Mouse (Mus musculus): ENCODE data around the gene Ttf2.

The Ttf2 gene

GRCm38 (mm10) chr3:100911498-100912213 lies 57.8 kb downstream of the Ttf2 start:
- DNase-seq (ENCODE audit: low read depth, low spot score): no peak

GRCm38 (mm10) chr3:100911026-100911425 lies 58.4 kb downstream of the Ttf2 start:
- DNase-seq (ENCODE audit: low read depth, low spot score): no peak

GRCm38 (mm10) chr3:100910621-100911020 lies 58.8 kb downstream of the Ttf2 start:
- no peak for DNase-seq (ENCODE audit: low read depth, low spot score)

- DNase-seq (ENCODE audit: low read depth, low spot score): no peak
Measured at GRCm38 (mm10) chr3:100908594-100908993, 60.9 kb downstream of the Ttf2 start.

GRCm38 (mm10) chr3:100906916-100907315 lies 62.5 kb downstream of the Ttf2 start:
- no peak for DNase-seq (ENCODE audit: low read depth, low spot score)

GRCm38 (mm10) chr3:100906128-100906527 lies 63.3 kb downstream of the Ttf2 start:
- no peak for DNase-seq (ENCODE audit: low read depth, low spot score)

- no peak for DNase-seq (ENCODE audit: low read depth, low spot score)
Measured at GRCm38 (mm10) chr3:100895500-100895899, 74.0 kb downstream of the Ttf2 start.

GRCm38 (mm10) chr3:100892383-100893335 lies 76.8 kb downstream of the Ttf2 start:
- no peak for DNase-seq (ENCODE audit: low read depth, low spot score)

GRCm38 (mm10) chr3:100890406-100890805 lies 79.1 kb downstream of the Ttf2 start:
- DNase-seq (ENCODE audit: low read depth, low spot score): no peak

- DNase-seq (ENCODE audit: low read depth, low spot score): no peak
Measured at GRCm38 (mm10) chr3:100889234-100889633, 80.2 kb downstream of the Ttf2 start.

All from embryo, embryonic 11.5 days (tissue).